Mouse (Mus musculus): Measurements from ENCODE around the gene Pacrg. TPM values are rescaled to one million over a fixed set of nuclear protein-coding genes. Genes with fewer than 3 reads are reported as not detected.

The Pacrg gene
- polyA plus RNA-seq, 1 experiment from 2014 or later, result 0.89 TPM

- Histone ChIP-seq H3K36me3 (ENCODE audit: control insufficient read depth, insufficient read depth, low read length) (no peaks in the 10 kb centered on the region), H3K4me3 (ENCODE audit: low read depth, low read length) (no peak overlapping the region), H3K27ac (replicated peaks) (no peak overlapping the region), H3K9me3 (ENCODE audit: control insufficient read depth, low read length) (no peaks in the 10 kb centered on the region), H3K27me3 (ENCODE audit: control insufficient read depth, insufficient read depth, low read length) (no peaks in the 10 kb centered on the region), H3K9ac (ENCODE audit: low read length) (no peak overlapping the region), H3K4me1 (replicated peaks; ENCODE audit: control insufficient read depth, insufficient read depth) (no peaks in the 10 kb centered on the region), H3K4me2 (replicated peaks; ENCODE audit: low read depth) (no peak overlapping the region)
- WGBS, result 78% methylated on average over 10 of the region's 10 CpGs
- ATAC-seq (ENCODE audit: low FRiP score, low TSS enrichment) (no peak), DNase-seq (ENCODE audit: low spot score) (no peak)
- TF ChIP-seq CTCF (IDR thresholded peaks at IDR 0.05; ENCODE audit: low read depth) (no peak), EP300 (optimal IDR thresholded peaks at IDR 0.05) (no peak)
Observed at GRCm38 (mm10) chr17:10510913-10511759, 329.0 kb downstream of the Pacrg start.

GRCm38 (mm10) chr17:10510467-10510866 lies 329.6 kb downstream of the Pacrg start:
- no peaks in the 10 kb centered on the region for H3K36me3 ChIP-seq (ENCODE audit: control insufficient read depth, insufficient read depth, low read length)
- no peaks in the 10 kb centered on the region for H3K4me1 ChIP-seq (replicated peaks; ENCODE audit: control insufficient read depth, insufficient read depth)
- H3K27ac ChIP-seq (replicated peaks), result no peak overlapping the region
- DNase-seq (ENCODE audit: low spot score) (no peak), ATAC-seq (ENCODE audit: low FRiP score, low TSS enrichment) (no peak)
- no peak overlapping the region for H3K9ac ChIP-seq (ENCODE audit: low read length)
- WGBS, result 53% methylated on average over 5 of the region's 5 CpGs
- H3K9me3 ChIP-seq (ENCODE audit: control insufficient read depth, low read length), result no peaks in the 10 kb centered on the region
- no peak overlapping the region for H3K4me3 ChIP-seq (ENCODE audit: low read depth, low read length)
- TF ChIP-seq CTCF (IDR thresholded peaks at IDR 0.05; ENCODE audit: low read depth) (no peak), EP300 (optimal IDR thresholded peaks at IDR 0.05) (no peak)
- no peak overlapping the region for H3K4me2 ChIP-seq (replicated peaks; ENCODE audit: low read depth)
- H3K27me3 ChIP-seq (ENCODE audit: control insufficient read depth, insufficient read depth, low read length), result no peaks in the 10 kb centered on the region

- Histone ChIP-seq H3K9ac (ENCODE audit: low read length) (no peak overlapping the region), H3K36me3 (ENCODE audit: control insufficient read depth, insufficient read depth, low read length) (no peaks in the 10 kb centered on the region), H3K27me3 (ENCODE audit: control insufficient read depth, insufficient read depth, low read length) (no peaks in the 10 kb centered on the region), H3K9me3 (ENCODE audit: control insufficient read depth, low read length) (no peaks in the 10 kb centered on the region), H3K4me3 (ENCODE audit: low read depth, low read length) (no peak overlapping the region), H3K4me2 (replicated peaks; ENCODE audit: low read depth) (no peak overlapping the region), H3K4me1 (replicated peaks; ENCODE audit: control insufficient read depth, insufficient read depth) (no peaks in the 10 kb centered on the region), H3K27ac (replicated peaks) (no peak overlapping the region)
- no peak for DNase-seq (ENCODE audit: low spot score)
- WGBS, result 62% methylated on average over 2 of the region's 2 CpGs
- no peak for TF ChIP-seq EP300 (optimal IDR thresholded peaks at IDR 0.05)
- no peak for TF ChIP-seq CTCF (IDR thresholded peaks at IDR 0.05; ENCODE audit: low read depth)
- ATAC-seq (ENCODE audit: low FRiP score, low TSS enrichment), result no peak
Observed at GRCm38 (mm10) chr17:10508088-10508487, 332.0 kb downstream of the Pacrg start.

GRCm38 (mm10) chr17:10507466-10507865 lies 332.6 kb downstream of the Pacrg start:
- Histone ChIP-seq H3K4me1 (replicated peaks; ENCODE audit: control insufficient read depth, insufficient read depth) (no peaks in the 10 kb centered on the region), H3K4me3 (ENCODE audit: low read depth, low read length) (no peak overlapping the region), H3K27me3 (ENCODE audit: control insufficient read depth, insufficient read depth, low read length) (no peaks in the 10 kb centered on the region), H3K4me2 (replicated peaks; ENCODE audit: low read depth) (no peak overlapping the region), H3K27ac (replicated peaks) (no peak overlapping the region), H3K36me3 (ENCODE audit: control insufficient read depth, insufficient read depth, low read length) (no peaks in the 10 kb centered on the region), H3K9me3 (ENCODE audit: control insufficient read depth, low read length) (no peaks in the 10 kb centered on the region), H3K9ac (ENCODE audit: low read length) (no peak overlapping the region)
- 51% methylated on average over 10 of the region's 10 CpGs for WGBS
- DNase-seq (ENCODE audit: low spot score) (no peak), ATAC-seq (ENCODE audit: low FRiP score, low TSS enrichment) (no peak)
- TF ChIP-seq CTCF (IDR thresholded peaks at IDR 0.05; ENCODE audit: low read depth) (no peak), EP300 (optimal IDR thresholded peaks at IDR 0.05) (no peak)

- TF ChIP-seq CTCF (IDR thresholded peaks at IDR 0.05; ENCODE audit: low read depth), result no peak
- TF ChIP-seq EP300 (optimal IDR thresholded peaks at IDR 0.05), result no peak
- Histone ChIP-seq H3K9ac (ENCODE audit: low read length) (no peak overlapping the region), H3K27ac (replicated peaks) (no peak overlapping the region), H3K27me3 (ENCODE audit: control insufficient read depth, insufficient read depth, low read length) (no peaks in the 10 kb centered on the region), H3K4me3 (ENCODE audit: low read depth, low read length) (no peak overlapping the region), H3K9me3 (ENCODE audit: control insufficient read depth, low read length) (no peaks in the 10 kb centered on the region), H3K4me2 (replicated peaks; ENCODE audit: low read depth) (no peak overlapping the region), H3K36me3 (ENCODE audit: control insufficient read depth, insufficient read depth, low read length) (no peaks in the 10 kb centered on the region), H3K4me1 (replicated peaks; ENCODE audit: control insufficient read depth, insufficient read depth) (no peaks in the 10 kb centered on the region)
- no peak for DNase-seq (ENCODE audit: low spot score)
- WGBS, result 81% methylated on average over 3 of the region's 3 CpGs
- ATAC-seq (ENCODE audit: low FRiP score, low TSS enrichment), result no peak
Observed at GRCm38 (mm10) chr17:10506896-10507295, 333.2 kb downstream of the Pacrg start.

- 0 out of 2 replicates have a peak, but pooled peaks cover 2% of the 10 kb centered on the region for H3K4me1 ChIP-seq (replicated peaks; ENCODE audit: control insufficient read depth, insufficient read depth)
- H3K4me2 ChIP-seq (replicated peaks; ENCODE audit: low read depth), result no peak overlapping the region
- H3K27ac ChIP-seq (replicated peaks), result no peak overlapping the region
- WGBS, result 60% methylated on average over 2 of the region's 2 CpGs
- no peaks in the 10 kb centered on the region for H3K27me3 ChIP-seq (ENCODE audit: control insufficient read depth, insufficient read depth, low read length)
- no peak for DNase-seq (ENCODE audit: low spot score)
- no peak overlapping the region for H3K9ac ChIP-seq (ENCODE audit: low read length)
- ATAC-seq (ENCODE audit: low FRiP score, low TSS enrichment), result no peak
- no peak overlapping the region for H3K4me3 ChIP-seq (ENCODE audit: low read depth, low read length)
- no peaks in the 10 kb centered on the region for H3K36me3 ChIP-seq (ENCODE audit: control insufficient read depth, insufficient read depth, low read length)
- H3K9me3 ChIP-seq (ENCODE audit: control insufficient read depth, low read length), result no peaks in the 10 kb centered on the region
- TF ChIP-seq EP300 (optimal IDR thresholded peaks at IDR 0.05) (no peak), CTCF (IDR thresholded peaks at IDR 0.05; ENCODE audit: low read depth) (no peak)
Observed at GRCm38 (mm10) chr17:10501439-10501838, 338.7 kb downstream of the Pacrg start.

All from stomach, postnatal 0 days (tissue).